Comparison of ENCODE assay signal across 17 mouse cellular contexts in genomic region chr11:42528226-42528881, GRCm38 (mm10).
"Had no signal": no experiment of that assay in that cellular context is flagged by ENCODE, and none has a peak within 500 bp of the region (broad histone marks: within the 10 kb centered on the region; RNA-seq: fewer than 3 reads in every experiment).

No protein-coding gene starts in this region.

- H3K27ac ChIP-seq: lung, embryonic 15.5 days; macrophage; midbrain, embryonic 13.5 days; midbrain, embryonic 15.5 days; neural tube, embryonic 12.5 days; stomach, embryonic 15.5 days; stomach, postnatal 0 days had no signal

- H3K4me3 ChIP-seq: lung, embryonic 15.5 days; megakaryocyte, embryonic 14.5 days; midbrain, embryonic 13.5 days; midbrain, embryonic 15.5 days; neural tube, embryonic 12.5 days; stomach, embryonic 15.5 days had no signal

- DNase-seq: liver, postnatal 0 days; lung, adult 2 months; lung, postnatal 14 days; lung, postnatal 36 days; right cerebral cortex, postnatal 14 days; thymus, adult 18-20 months; thymus, postnatal 14 days; thymus, postnatal 36 days had no signal

- ATAC-seq: liver, postnatal 0 days; lung, postnatal 0 days; midbrain, embryonic 13.5 days; midbrain, embryonic 15.5 days had no signal
